Mouse (Mus musculus): ENCODE measurements around the gene Igfbp6.

Igfbp6 gene

DNA sequence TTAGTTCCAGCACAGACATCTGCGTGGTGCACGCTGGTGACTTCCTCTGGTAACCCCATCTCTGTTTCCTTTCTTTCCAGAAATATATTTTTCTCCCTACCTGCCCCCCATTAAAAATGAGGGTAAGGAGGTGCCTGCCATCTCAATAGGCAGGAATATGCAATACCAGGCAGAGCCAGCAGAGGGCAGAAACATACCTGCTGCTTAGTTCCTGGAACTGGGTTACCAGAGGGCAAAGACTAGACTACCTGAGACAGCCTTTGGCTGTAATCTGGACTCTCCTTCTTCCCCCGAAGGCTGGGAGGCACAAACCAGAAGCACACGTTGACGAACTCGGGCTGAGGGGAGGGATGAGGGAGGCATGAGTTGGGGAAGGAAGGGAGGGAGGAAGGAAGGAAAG lies 34.1 kb downstream of the Igfbp6 start:
- peak; percentile 79 for DNase-seq

DNA sequence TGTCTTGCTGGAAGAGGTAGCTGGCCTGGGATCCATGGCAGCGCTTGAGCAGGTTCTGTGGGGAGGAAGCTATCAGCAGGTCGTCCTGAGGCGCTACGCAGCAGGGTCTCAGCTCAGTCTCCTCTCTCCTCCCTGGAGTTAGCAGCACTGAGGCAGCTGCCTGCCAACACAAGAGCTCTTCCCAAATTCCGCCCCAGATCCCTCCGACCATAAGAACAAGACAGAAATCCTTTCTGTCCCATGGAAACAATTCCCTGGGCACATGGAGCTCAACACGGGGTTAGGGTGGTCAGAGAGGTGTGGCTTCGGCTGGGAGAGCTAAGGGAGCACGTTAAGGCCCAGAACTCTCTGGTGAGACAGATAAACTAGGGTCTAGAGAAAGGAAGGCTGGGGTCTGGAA lies 34.9 kb downstream of the Igfbp6 start:
- DNase-seq, result no peak

DNA sequence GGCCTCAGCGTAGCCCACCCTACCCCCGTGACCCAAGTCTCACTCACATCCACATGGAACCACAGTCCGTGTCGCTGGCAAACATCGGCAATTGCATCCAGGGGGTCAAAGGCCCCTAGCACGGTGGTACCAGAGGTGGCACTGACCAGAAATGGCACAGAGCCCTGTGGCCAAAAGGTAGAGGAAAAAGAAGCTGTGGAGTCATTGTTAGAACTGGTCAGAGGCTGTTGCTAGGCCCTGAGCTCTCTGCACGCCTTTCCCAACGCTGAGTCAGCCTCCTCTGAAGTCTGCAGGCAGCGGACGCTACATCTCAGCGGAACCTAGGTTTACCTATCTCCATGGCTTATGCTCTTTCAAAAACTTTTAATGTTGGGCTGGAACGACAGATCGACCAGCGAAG lies 35.8 kb downstream of the Igfbp6 start:
- DNase-seq, result no peak

DNA sequence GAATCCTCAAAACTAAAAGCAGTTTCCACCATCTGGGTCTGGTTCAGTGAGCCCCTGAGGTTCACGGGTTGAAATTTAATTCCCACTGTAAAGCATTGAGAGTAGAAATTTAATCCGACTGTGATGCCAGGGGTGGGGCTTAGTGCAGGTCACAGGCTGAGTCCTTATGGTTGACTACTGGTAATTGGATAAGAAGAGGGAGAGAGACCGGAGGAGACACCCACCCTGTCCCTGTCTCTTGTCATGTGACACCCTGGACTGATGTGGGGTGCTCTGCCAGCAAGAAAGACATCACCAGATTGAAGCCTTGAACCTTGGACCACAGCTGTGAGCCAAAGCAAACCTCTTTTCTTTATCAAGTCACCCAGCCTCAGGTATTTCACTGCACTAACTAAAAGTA lies 38.9 kb downstream of the Igfbp6 start:
- no peak for DNase-seq

DNA sequence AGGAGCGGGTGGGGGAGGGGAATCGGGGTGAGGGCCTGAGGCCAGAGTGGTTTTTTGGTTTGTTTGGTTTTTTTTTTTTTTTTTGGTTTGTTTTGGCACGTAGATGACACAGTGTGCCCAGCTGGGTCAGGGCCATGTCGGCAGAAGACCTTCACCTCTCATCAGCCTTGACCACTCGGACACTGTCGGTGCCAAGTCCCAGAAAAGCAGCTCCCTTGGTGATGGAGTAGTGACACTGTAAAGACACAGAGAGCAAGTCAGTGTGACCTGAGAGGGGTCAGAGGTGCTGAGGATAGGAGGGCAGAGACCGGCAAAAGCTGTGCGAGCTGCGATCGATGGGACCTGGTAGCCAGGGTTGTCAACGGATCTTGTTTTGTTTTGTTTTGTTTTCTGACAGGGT lies 42.1 kb downstream of the Igfbp6 start:
- DNase-seq, result no peak

DNA sequence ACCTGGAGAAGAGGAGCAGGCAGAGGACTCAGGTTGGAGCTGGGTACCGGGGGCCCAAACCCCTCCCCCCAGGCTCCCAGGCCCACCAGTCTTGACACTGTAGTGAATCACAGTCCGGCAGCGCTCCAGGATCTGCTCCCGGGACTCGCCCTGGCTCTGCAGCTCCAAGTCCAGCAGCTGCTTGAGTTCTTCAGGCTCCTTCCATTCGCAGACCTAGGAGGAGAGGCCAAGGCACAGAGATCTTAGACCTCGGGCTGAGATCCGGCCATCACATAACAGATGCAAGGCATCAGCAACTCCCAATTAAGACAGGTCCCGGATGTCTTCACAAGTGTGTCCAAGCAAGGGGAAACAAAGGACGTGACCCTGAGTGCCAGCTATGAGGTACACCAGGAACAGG lies 43.9 kb downstream of the Igfbp6 start:
- DNase-seq, result no peak

DNA sequence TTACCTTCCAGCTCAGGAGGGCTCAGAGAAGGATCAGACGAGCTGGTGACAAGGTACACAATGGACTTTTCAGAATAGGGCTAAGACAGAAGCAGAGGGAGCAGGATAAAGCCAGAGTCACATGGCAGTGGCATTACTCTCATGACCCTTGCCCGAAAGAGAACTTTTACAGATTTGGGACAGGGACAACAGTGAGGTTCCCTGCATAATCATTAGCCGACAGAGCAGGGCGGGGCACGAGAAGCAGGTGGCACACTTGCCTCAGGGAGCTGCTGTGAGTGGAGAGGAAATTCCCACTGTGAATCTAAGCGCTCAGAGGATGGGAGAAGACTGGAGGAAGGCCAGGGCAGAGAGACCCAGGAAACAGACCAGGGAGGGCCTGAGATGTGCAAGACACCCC lies 44.7 kb downstream of the Igfbp6 start:
- no peak for DNase-seq

DNA sequence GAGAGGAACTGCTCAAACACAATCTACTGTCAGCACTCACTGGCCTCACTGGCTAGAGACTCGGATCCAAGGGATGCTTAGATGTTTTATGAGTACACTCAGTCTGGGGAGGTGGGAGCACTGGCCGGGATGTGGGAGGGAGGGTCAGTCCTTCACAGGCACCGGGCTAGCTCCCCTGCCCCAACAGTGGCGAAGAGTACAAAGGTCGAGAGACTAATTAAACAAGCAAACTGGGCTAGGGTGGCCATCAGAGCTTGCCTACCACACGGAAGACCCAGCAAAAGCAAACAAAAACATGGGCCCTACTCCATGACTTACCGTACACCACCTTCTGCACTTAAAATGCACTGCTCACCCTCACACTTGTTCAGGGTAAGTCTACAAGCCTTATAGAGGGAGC lies 47.5 kb downstream of the Igfbp6 start:
- no peak for DNase-seq

DNA sequence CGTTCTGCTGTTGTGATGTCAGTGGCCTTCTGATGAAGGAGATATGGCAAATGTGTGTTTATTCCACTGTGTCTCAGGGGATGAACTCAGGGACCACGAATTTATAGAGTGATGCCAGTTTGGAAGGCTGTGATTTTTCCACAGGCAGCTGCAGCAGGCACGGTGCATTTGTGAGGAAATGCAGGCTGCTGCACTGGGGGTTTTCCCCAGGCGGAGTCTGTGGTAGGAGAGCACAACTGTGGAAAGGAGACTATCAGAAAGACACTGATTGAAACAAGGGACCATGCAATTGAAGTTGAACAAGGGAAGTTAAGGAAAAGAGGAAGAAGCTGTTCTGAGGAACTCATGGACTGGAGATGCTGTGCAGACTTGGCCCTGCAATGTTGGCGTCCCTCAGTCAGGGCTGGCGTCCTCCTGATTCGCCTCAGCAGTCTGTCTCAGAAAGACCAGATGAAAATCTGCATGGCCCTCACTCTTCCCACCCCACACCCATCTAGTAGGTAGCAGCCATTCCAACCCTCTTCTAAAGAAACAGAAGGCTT lies 48.2 kb downstream of the Igfbp6 start:
- DNase-seq, result no peak

DNA sequence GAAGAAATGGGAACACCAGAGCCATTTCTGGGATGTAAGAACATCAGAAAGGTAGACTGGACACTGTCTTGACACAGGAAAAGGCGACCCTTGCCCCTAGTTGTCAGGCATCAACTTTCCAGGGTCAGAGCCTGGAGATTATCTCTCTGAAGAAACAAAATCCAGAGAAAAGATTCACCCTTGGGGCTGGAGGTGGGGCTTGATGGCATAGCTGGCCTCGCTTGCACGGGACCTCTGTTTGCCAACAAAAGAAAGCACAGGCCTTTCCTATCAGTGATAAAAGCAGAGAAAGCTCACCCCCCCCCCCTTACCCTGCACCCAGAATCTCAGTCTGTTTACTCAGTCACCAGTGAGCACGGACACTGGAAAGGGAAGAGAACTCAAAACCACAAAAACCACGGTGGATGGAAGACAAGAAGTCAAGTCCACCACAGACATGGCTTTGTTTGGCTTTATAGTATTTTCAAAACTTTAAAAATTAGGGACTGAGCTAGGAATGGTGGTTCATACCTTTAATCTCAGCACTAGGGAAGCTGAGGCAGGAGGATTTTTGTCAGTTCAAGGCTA lies 48.7 kb downstream of the Igfbp6 start:
- no peak for DNase-seq

DNA sequence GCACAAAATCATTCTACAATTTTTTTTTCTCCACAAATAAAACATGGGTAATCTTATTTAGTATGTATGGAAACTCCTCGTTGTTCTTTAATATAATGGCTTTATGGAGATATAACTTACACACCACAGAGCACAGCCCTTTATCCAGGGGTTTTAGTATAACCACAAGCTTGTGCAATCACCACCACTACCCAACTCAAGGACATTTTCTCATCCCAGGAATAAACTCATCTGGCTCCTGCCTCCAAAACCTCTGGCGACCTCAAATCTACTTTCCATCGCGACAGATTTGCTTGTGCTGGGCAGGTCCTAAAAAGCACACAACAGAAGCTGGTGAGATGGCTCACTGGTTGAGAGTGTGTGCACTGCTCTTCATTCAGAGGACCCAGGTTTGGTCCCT lies 49.5 kb downstream of the Igfbp6 start:
- DNase-seq, result no peak

DNA sequence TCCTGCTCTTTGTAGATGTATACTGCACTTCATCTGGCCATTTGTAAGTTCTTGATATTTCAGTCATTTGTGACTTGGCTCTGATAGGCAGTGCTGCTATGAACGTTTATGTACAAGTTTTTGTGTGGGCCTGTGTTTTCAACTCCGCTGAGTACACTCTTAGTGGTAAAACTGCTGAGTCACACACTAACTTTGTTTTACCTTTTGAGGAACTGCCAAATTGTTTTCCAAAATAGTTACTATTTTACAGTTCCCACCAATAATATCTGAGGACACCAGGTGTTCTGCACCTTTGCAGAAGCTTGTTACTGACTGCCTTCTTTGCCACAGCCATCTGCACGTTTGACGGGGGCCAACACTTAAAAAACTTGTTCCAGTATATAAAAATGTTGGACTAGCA lies 50.3 kb downstream of the Igfbp6 start:
- DNase-seq, result no peak

DNA sequence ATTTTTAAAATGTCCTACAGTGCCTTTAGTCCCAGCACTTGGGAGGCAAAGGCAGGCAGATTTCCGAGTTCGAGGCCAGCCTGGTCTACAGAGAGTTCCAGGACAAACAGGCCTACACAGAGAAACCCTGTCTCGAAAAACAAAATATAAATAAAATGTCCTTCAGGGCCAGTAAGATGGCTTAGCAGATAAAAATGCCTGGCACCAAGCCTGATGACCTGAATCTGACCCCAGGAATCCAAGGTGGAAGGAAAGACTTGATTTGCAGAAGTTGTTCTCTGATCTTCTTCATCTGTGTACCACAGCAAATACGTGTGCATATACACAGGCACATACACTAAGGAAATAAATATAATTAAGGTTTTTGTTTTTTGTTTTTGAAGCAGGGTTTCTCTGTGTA lies 51.2 kb downstream of the Igfbp6 start:
- no peak for DNase-seq

DNA sequence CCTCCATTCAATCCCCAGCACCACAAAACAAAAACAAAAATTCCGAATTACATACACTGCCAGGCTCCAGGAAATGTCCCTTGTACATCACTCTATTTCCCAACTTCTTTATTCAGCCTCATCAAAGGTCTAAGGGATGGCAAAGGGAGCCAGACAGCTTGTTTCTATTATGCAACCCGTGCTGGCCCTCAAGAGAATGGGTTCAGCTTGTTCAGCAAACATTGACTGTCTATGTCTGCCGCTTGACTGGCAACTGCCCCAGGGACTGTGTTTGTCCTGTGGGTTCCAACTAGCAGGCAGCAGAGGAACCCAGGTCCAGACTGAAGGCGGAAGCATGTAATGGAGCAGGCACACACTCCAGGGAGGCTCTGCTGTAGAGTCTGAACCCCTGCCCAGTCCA lies 54.7 kb downstream of the Igfbp6 start:
- DNase-seq, result no peak

Data from right cerebral cortex, postnatal 4 days (tissue).